Mouse (Mus musculus) midbrain, embryonic 11.5 days (tissue): ENCODE measurements around the gene Slc5a11. TPM values are rescaled to one million over a fixed set of nuclear protein-coding genes. Genes with fewer than 3 reads are reported as not detected.

Experiments used
- ATAC-seq: fragments of 200-750 bp; cut with Nextera tagmentation; 2 replicates; pipeline ENCODE4 v1.8.0; 2017; ENCODE audit warnings: moderate TSS enrichment, moderate library complexity; ENCODE audit not compliant: low FRiP score
- DNase-seq: peaks from one replicate; pipeline ENCODE4 v3.0.0; 2015; ENCODE audit warnings: low spot score; ENCODE audit errors: missing footprints
- H3K27ac ChIP-seq: fragments of 300-500 bp; sonication (generic); 2 replicates; pipeline ENCODE4 v1.5.1; 2014; ENCODE audit warnings: low read depth, low read length
- H3K27me3 ChIP-seq: fragments of 300-500 bp; sonication (generic); 2 replicates; pipeline ENCODE4 v1.6.1; 2014; ENCODE audit warnings: mild to moderate bottlenecking, low read length, moderate library complexity, mixed read lengths; ENCODE audit not compliant: control insufficient read depth, insufficient read depth
- H3K36me3 ChIP-seq: fragments of 300-500 bp; sonication (generic); 2 replicates; pipeline ENCODE4 v1.6.1; 2014; ENCODE audit warnings: mild to moderate bottlenecking, low read length, moderate library complexity, mixed read lengths; ENCODE audit not compliant: control insufficient read depth, insufficient read depth
- H3K4me1 ChIP-seq: fragments of 300-500 bp; sonication (generic); 2 replicates; pipeline ENCODE4 v1.6.1; 2014; ENCODE audit warnings: low read length; ENCODE audit not compliant: control insufficient read depth, insufficient read depth
- H3K4me2 ChIP-seq: fragments of 300-500 bp; sonication (generic); 2 replicates; pipeline ENCODE4 v1.6.1; 2014; ENCODE audit warnings: mild to moderate bottlenecking, moderate library complexity
- H3K4me3 ChIP-seq: fragments of 300-500 bp; sonication (generic); 2 replicates; pipeline ENCODE4 v1.5.1; 2014; ENCODE audit warnings: low read depth, low read length
- H3K9ac ChIP-seq: fragments of 300-500 bp; sonication (generic); 2 replicates; pipeline ENCODE4 v1.6.1; 2014; ENCODE audit warnings: low read length
- H3K9me3 ChIP-seq: fragments of 300-500 bp; sonication (generic); 2 replicates; pipeline ENCODE4 v1.6.1; 2016; ENCODE audit warnings: low read length; ENCODE audit not compliant: control insufficient read depth
- WGBS: fragments of 180-500 bp; shearing (Covaris S2); extraction: QIAGEN DNeasy Blood & Tissue Kit; methylation state at CpG from one replicate; pipeline ENCODE4 v1.1.7; 2014; 5-methylcytosine and 5-hydroxymethylcytosine counted together
- polyA plus RNA-seq: library from polyadenylated mRNA; unstranded; fragments of >200 nt; fragmentation: Nextera tagmentation; extraction: Ambion mirVana; gene quantifications from 2 replicates; pipeline ENCODE4 v1.2.1, GENCODE M21; 2014

Gene Slc5a11
- 0.07 TPM in 1 of 2 replicates, not detected in the other for polyA plus RNA-seq

- Histone ChIP-seq H3K27ac (no peak within 1 kb of the TSS), H3K36me3 (no peaks in the 10 kb centered on the region), H3K4me1 (peaks cover 8% of the 10 kb centered on the region), H3K27me3 (no peaks in the 10 kb centered on the region), H3K9ac (no peak within 1 kb of the TSS), H3K4me3 (no peak within 1 kb of the TSS), H3K4me2 (no peak within 1 kb of the TSS), H3K9me3 (no peaks in the 10 kb centered on the region)
- ATAC-seq (peak; percentile 57), DNase-seq (no peak)
- 32% methylated on average over 8 of the region's 8 CpGs for WGBS
These were observed at the start of gene Slc5a11 for GRCm38 (mm10) chr7:123214365-123215075. Slc5a11 (plus strand) TSS chr7:123214780.

- H3K4me2 ChIP-seq = no peak overlapping the region
- H3K9me3 ChIP-seq = no peaks in the 10 kb centered on the region
- DNase-seq (no peak), ATAC-seq (no peak)
- H3K4me3 ChIP-seq = no peak overlapping the region
- WGBS = 87% methylated on average over 2 of the region's 2 CpGs
- H3K27me3 ChIP-seq = no peaks in the 10 kb centered on the region
- H3K36me3 ChIP-seq = peaks cover 26% of the 10 kb centered on the region
- no peak overlapping the region for H3K27ac ChIP-seq
- no peak overlapping the region for H3K9ac ChIP-seq
- no peaks in the 10 kb centered on the region for H3K4me1 ChIP-seq
These were observed 47.1 kb upstream of the Slc5a11 start for GRCm38 (mm10) chr7:123167436-123167835.

- Histone ChIP-seq H3K27me3 (no peaks in the 10 kb centered on the region), H3K36me3 (peaks cover 26% of the 10 kb centered on the region), H3K4me3 (no peak overlapping the region), H3K9me3 (no peaks in the 10 kb centered on the region), H3K9ac (no peak overlapping the region), H3K4me1 (no peaks in the 10 kb centered on the region), H3K4me2 (no peak overlapping the region), H3K27ac (no peak overlapping the region)
- 94% methylated on average over 2 of the region's 2 CpGs for WGBS
- DNase-seq (no peak), ATAC-seq (no peak)
These were observed 45.0 kb upstream of the Slc5a11 start for GRCm38 (mm10) chr7:123169618-123170017.

- Histone ChIP-seq H3K27me3 (no peaks in the 10 kb centered on the region), H3K4me3 (no peak overlapping the region), H3K9ac (no peak overlapping the region), H3K27ac (no peak overlapping the region), H3K9me3 (no peaks in the 10 kb centered on the region), H3K4me2 (no peak overlapping the region), H3K36me3 (peaks cover 24% of the 10 kb centered on the region), H3K4me1 (no peaks in the 10 kb centered on the region)
- ATAC-seq (no peak), DNase-seq (no peak)
- WGBS = 93% methylated on average over 5 of the region's 5 CpGs
These were observed 42.5 kb upstream of the Slc5a11 start for GRCm38 (mm10) chr7:123172101-123172500.

GRCm38 (mm10) chr7:123177215-123177614 lies 37.4 kb upstream of the Slc5a11 start:
- peaks cover 36% of the 10 kb centered on the region for H3K36me3 ChIP-seq
- H3K27me3 ChIP-seq = no peaks in the 10 kb centered on the region
- no peaks in the 10 kb centered on the region for H3K4me1 ChIP-seq
- H3K9me3 ChIP-seq = no peaks in the 10 kb centered on the region
- H3K27ac ChIP-seq = no peak overlapping the region
- no peak overlapping the region for H3K4me3 ChIP-seq
- ATAC-seq = no peak
- H3K4me2 ChIP-seq = no peak overlapping the region
- H3K9ac ChIP-seq = no peak overlapping the region
- no peak for DNase-seq

GRCm38 (mm10) chr7:123181787-123182701 lies 32.5 kb upstream of the Slc5a11 start:
- no peak for ATAC-seq
- H3K27me3 ChIP-seq = no peaks in the 10 kb centered on the region
- no peak overlapping the region for H3K9ac ChIP-seq
- H3K4me3 ChIP-seq = no peak overlapping the region
- no peak for DNase-seq
- H3K4me1 ChIP-seq = no peaks in the 10 kb centered on the region
- no peak overlapping the region for H3K4me2 ChIP-seq
- no peak overlapping the region for H3K27ac ChIP-seq
- WGBS = 86% methylated on average over 20 of the region's 20 CpGs
- no peaks in the 10 kb centered on the region for H3K9me3 ChIP-seq
- H3K36me3 ChIP-seq = peaks cover 42% of the 10 kb centered on the region

GRCm38 (mm10) chr7:123184891-123185290 lies 29.7 kb upstream of the Slc5a11 start:
- ATAC-seq (no peak), DNase-seq (no peak)
- Histone ChIP-seq H3K9ac (no peak overlapping the region), H3K36me3 (peaks cover 55% of the 10 kb centered on the region), H3K27me3 (no peaks in the 10 kb centered on the region), H3K4me1 (no peaks in the 10 kb centered on the region), H3K4me2 (no peak overlapping the region), H3K27ac (no peak overlapping the region), H3K9me3 (no peaks in the 10 kb centered on the region), H3K4me3 (no peak overlapping the region)
- 92% methylated on average over 1 of the region's 1 CpGs for WGBS

GRCm38 (mm10) chr7:123186463-123186862 lies 28.1 kb upstream of the Slc5a11 start:
- Histone ChIP-seq H3K9ac (no peak overlapping the region), H3K9me3 (no peaks in the 10 kb centered on the region), H3K4me2 (no peak overlapping the region), H3K4me3 (no peak overlapping the region), H3K27ac (no peak overlapping the region), H3K27me3 (no peaks in the 10 kb centered on the region), H3K36me3 (peaks cover 47% of the 10 kb centered on the region), H3K4me1 (no peaks in the 10 kb centered on the region)
- DNase-seq (no peak), ATAC-seq (no peak)
- 92% methylated on average over 6 of the region's 6 CpGs for WGBS

- no peak overlapping the region for H3K9ac ChIP-seq
- H3K9me3 ChIP-seq = no peaks in the 10 kb centered on the region
- H3K4me3 ChIP-seq = no peak overlapping the region
- no peak overlapping the region for H3K4me2 ChIP-seq
- H3K4me1 ChIP-seq = no peaks in the 10 kb centered on the region
- peaks cover 44% of the 10 kb centered on the region for H3K36me3 ChIP-seq
- DNase-seq (no peak), ATAC-seq (no peak)
- no peak overlapping the region for H3K27ac ChIP-seq
- no peaks in the 10 kb centered on the region for H3K27me3 ChIP-seq
- 82% methylated on average over 4 of the region's 4 CpGs for WGBS
These were observed 27.3 kb upstream of the Slc5a11 start for GRCm38 (mm10) chr7:123187246-123187645.
